Mouse (Mus musculus): ENCODE measurements around the gene Iqcj.

DNA sequence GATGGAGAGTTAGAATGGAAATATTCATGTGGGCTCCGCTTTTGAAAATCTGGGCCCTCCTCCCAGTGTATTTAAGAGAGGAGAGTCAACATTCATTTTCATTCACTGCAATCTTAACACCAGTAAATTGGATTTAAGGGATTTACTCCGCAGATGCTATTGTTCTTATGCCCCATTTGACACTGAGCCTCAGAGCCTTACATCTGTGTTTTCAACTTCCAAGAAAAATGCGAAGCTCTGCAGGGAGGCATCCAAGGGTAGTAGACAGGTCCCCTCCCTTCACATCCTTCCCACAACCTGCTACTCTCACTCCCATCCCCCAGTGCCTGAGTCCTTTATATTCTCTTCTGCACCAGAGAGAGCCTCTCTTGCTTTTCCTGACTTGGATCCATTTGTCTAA lies 68.1 kb downstream of the Iqcj start:
- TF ChIP-seq GATA1 (IDR thresholded peaks at IDR 0.05; ENCODE audit: borderline replicate concordance, low read length) (no peak), FLI1 (IDR thresholded peaks at IDR 0.05; ENCODE audit: low read length) (no peak)

All from megakaryocyte, embryonic 14.5 days (primary cell).